Mouse (Mus musculus) inflammation-experienced regulatory T-cells, adult 6 months (primary cell): ENCODE data around the gene Ttc37. TPM values are rescaled to one million over a fixed set of nuclear protein-coding genes. Genes with fewer than 3 reads are reported as not detected.

ENCODE experiments used
- ATAC-seq: one replicate; pipeline ENCODE4 v1.8.0; 2017
- polyA plus RNA-seq, 3 experiments: library from polyadenylated mRNA; unstranded; fragments of 100-300 nt; shearing (Covaris generic); gene quantifications; one replicate each; pipeline ENCODE4 v1.2.1; 2017

Ttc37 gene
- polyA plus RNA-seq, result 10 to 100 TPM; 11.8 to 16.4 (median 15.9) TPM

DNA sequence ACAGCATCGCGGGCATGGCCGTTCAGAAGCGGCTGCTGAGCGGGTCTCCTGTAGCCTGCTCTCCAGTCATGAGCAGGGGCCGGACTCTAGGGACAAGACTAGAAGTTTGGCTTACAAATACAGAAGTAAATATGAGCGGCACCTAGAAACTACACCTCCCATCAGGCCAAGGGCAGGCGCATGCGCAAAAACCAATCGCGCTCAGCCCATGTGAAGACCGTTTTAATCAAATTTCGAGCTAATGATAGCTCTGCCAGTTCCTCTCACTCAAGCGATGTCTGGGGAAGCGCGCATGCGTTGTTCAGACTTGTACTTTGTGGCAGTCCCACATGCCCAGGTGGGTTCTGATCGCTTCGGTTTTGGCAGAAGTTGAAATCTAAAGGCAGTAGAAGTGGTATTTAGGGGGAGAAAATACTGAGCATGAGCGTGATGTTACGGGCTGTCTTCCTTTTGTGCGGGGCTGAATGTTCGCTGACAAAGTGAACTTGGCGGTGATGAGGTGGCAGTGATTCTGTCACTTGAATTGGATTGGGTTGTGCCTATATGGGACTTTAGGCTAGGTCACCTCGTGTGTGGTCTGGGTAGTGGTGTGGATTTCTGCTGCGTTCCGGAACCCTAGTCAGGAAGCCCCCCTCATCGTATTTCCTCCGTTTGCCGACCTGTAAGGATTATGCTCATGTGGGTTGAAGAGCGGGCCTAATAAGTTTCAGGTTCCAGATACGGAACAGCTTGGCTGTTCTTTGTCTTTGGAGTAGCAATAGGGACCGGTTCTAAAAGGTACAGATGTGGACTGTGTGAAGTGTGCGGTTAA, at the start of gene Ttc37, which contains the start of gene Arsk:
Gene Ttc37, plus strand, starts transcription at position 242 of the 811 bp plus-strand sequence.
Gene Arsk, minus strand, starts transcription at position 168 of the 811 bp plus-strand sequence.
- peak; percentile 96 for ATAC-seq

DNA sequence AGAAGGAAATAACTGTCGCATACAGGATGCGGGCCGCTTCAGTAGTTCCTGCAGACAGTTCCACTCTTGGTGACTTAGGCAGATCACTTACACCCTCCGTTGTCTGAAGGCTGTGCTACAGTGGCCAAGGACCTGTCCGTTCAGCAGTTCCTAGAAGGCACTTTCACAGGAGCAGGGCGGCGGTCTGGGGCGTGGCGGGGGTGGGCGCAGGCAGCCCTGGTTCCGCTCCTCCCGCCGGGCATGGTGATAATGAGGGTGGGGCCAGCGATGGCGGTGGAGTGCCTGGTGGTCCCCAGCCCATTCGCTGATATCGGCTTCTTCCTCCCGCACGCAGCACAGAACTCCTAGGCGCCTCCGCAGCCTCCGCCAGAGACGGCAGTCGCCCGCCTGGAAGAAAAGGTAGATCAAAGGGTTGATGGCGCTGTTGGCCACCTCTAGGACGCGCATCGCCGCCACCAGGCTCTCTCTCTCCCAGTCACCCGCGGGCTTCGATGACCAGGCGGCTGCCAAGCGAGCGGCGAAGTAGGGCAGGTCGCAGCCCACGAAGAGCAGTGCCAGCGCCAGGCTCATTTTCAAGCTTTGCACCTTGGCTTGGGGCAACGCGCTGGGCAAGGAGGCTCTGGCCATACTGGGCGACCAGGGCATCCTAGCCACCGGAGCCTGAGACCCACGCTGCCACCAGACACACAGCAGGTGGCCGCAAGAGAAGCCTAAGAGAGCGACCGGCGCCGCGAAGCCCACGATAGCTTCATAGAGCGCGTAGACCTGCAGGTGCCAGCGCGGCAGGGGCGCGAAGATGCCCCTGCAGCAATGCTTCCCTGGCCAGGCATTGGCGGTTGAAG, 42.9 kb upstream of the Ttc37 start:
- ATAC-seq, result peak; percentile 32

DNA sequence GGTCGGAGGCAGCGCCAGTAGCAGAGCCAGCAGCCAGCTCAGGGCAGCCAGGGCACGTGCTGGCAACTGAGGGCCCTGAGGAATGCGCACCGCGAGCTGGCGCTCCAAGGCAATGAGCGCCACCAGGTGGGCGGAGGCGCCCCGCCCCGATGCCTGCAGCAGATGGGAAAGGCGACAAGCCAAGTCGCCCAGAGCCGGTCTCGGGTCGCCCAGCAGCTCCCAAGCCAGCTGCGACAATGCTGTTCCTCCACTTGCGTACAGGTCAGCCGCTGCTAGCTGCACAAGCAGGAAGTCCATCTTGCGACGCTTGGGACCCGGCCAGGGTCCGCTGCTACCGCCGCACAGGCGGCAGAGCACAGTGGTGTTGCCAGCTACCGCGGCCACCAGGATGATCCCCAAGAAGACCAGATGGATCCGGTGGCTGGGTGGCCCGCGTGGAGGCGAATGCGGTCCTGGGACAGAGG, 42.2 kb upstream of the Ttc37 start:
- peak; percentile 68 for ATAC-seq

DNA sequence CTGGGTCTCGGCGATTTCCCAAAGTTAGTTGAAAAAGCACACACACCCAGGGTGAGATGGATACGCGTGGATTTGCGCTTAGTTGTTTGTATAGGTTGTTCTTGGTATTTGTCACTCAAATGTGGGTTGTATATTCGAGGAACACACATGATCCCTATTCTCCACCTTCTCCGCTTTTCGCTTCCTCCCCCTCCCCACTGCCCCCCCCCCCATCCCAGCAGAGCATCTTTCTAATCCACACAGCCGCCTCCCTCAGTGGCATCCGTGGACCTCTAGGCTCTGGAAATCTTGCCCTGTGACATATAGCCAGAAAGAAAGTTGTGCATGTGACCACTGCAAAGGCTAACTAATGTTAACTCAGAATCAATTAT, 41.7 kb upstream of the Ttc37 start, which contains the start of gene Gpr150:
Gene Gpr150, minus strand, starts transcription at position 101 of the 371 bp plus-strand sequence.
- no peak for ATAC-seq

DNA sequence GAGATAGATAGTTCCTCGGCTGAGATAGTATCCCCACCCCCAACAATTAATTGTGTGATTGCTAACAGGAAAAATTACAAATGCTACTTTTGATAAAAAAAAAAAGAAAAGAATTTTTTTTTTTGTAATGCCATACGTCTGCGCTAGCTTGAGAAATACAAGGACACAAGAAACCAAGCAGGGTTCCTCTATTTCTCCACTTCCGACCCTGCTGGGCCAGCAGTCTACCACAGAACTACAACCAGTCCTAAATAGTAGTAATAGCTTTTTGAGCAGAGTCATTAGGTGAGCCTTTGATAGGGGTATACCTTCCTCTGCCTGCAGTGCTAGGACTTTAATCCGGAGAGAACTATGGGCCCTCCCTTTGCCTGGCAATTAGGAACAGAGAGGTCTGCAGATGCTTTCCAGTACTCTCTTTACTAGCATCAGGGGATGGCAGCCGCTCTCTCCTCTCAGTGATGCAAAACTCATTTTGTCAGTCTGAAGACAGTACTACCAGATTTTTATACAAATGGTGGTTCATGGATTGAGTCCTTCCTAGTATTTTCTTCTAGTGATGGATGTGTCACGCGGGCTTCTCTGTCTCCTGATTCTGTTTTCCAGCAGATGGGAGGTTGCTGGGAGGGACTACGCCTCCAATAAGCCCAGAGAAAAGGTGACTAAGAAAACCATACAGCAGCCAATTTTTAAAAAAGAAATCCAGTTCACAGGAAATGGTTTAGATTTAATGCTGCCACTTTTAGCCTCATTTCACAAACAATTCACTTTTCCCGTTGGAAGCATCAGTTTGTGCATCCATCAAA, 41.1 kb upstream of the Ttc37 start:
- no peak for ATAC-seq

DNA sequence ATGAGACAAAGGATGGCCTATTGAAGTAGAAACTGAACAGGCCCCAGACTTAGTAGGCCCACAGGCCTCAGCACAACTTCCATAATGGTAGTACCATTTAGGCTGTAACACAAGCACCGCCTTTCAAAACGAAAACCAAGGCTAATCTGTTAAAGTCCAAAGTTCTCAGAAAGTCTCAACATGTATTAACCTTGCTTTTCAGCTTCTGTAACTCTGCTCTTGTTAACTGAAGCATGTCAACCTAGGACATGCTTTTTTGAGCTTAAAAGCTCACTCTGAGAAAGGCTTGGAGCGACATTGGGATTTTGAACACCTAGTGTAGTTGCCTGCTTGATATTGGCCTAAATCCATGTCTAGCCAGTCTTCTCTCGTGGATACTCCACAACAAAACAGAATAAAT, 38.9 kb upstream of the Ttc37 start:
- ATAC-seq, result no peak

DNA sequence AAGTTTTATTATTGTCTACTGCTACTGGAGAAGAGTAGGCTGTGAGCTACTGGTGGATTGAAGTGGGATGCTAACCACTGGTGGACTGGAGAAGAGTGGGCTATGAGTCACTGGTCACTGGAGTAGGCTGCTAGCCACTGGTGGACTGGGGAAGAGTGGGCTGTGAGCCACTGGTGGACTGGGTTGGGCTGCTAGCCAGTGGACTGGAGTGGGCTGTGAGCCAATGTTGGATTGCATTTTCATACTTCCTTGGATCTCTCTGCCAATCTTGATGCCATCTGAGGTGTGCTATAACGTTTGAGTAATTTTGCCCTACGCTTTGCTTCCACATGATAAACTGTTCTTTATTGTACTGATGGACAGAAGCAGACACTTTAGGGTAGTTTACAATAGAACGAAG, 36.4 kb upstream of the Ttc37 start:
- ATAC-seq, result no peak

DNA sequence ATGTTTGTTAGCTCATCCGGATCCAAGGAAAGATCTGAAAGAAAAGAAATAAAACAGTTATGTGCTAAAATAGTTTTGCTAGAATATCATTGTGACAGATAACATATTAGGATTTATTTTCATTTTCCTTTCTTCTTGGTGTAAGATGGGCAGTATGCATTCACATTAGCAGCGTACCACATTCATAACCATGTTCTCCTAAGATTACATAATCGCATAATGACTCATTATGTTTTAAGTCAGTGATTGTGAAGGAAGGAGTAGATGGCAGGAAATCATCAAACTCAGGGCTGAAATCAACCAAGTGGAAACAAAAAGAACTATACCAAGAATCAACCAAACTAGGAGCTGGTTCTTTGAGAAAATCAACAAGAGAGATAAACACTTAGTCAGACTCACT, 36.0 kb upstream of the Ttc37 start:
- no peak for ATAC-seq

DNA sequence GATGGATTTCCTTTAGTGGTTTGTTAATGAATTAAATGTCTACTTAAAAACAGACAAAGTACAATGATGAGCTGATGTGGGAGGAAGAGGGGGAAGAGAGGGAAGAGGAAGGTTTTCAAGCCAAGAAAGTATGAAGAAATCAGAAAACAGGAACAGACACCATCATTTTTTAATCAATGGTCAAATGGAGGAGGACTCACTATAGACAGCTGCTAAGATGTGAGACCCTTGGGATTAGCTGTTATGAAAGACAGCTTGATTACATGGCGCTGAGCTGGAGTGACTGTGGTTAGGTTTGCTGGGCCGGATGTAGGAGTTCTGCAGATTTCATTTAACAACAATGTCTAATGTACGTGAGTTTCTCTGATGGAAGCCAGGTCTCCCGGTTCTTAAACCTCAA, 35.0 kb upstream of the Ttc37 start:
- ATAC-seq, result no peak

DNA sequence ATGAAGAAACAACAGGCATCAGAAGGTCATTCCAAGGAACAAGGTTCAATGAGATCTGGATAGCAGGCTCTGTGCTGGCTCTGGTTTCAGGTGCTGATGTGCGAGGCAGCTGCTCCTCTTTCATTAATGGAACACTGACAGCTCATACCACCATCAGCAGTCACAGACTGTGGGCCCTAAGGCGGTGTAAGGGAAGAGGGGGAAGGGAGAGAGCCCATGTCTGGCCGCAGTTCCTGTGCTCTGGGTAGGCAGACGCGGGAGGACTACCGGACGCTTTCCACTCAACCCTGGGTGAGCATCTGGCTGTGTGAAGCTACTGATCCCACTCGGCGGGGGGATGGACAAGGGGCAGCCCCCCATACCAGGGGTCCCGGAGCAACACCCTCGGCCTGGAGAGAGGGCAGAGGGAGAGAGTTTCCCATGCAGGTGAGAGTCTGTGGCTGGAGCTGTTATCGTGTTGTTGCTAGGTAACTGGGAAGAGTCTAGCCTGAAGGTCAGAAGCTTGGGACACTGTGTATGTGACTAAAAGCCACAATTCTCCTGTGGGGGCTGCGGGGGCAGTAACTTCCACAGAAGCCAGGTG, 34.1 kb upstream of the Ttc37 start:
- ATAC-seq, result no peak

DNA sequence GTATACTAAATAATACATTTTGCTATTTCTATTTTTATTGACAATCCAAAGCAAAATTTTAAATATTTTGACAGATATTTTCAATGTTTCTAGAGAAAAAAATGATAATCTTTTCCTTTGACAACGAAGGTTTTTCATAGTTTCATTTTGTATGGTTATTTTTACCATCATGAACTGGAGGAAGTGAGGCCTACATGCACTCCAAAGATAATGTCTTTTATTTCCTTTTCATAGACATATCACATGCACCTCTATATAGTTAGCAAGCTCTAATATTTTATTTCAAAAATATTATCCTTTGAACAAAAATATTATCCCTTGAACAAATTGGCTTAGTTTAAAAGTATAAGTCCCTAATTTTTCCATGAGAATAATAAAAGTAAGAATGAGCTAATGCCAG, 24.2 kb upstream of the Ttc37 start:
- ATAC-seq, result no peak

DNA sequence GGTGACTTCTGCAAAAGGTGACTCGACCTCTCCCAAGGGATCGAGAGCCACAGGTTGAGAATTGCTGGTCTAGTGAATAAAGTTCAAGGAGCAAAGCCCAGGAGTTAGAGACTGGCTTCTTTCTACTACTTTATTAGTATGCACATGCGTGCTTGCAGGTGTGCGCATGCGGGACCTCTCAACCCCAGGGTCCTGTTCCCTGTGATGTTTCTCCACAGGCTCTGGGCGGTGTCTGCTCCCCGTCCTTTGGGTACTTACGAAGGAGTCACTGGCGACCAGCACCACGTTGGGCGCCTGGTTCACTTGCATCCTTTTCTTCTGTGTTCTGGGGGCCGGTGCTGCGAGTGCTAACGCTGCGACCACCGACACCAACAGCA, 430 bp upstream of the Ttc37 start:
- peak; percentile 41 for ATAC-seq

DNA sequence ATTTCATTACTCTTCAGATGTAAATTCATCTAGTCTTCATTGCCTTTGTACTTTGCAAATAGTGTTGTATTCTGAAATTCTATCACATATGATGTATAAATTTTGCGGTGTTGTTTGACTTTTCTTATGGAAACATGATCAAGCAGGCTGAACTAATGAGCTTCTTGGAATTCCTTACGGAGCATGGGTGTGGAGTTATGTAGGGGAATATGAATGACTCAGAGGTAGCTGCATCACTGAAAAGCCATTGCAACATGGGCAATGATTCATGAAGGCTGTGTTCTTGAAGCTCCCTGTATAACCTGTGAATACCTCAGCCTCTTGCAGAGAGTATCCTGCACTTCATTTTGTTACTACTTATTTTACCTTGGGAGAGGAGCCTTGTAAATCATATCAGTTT, 3.5 kb downstream of the Ttc37 start:
- ATAC-seq, result no peak

DNA sequence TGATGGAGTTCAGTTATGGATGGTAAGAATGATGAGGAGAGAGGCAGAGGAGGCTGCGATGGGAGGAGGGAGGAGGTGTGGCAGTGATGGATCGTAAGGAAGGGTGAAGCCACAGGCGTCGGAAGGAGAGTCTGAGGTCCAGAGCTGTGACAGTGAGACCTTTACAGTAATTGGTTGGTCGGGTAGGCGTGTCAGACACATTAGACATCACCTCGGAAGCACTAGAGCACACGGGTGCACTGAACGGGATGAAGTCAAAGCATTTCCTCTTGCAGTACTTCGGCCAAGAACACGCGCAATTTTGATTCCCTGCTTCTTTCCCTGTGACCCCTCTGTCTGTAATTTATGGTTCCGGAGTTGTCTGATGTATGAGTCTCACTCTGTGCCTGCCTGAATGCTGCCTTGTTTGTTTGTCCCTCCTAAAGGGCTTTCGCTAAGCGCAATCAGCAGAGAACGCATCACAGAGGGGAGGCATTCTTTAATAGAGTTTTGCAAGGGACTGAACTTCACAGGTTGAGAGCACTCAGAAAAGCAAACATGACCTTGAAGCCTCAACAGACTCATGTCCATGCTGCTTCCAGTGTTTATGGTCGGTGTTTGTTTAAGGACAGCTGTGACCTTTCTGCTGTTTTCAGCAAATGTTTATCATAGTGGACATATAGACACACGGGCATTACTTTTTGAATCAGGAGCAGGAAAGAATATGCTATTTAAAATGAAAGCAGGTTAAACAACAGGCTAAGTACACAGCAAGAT, 10.7 kb downstream of the Ttc37 start:
- no peak for ATAC-seq

DNA sequence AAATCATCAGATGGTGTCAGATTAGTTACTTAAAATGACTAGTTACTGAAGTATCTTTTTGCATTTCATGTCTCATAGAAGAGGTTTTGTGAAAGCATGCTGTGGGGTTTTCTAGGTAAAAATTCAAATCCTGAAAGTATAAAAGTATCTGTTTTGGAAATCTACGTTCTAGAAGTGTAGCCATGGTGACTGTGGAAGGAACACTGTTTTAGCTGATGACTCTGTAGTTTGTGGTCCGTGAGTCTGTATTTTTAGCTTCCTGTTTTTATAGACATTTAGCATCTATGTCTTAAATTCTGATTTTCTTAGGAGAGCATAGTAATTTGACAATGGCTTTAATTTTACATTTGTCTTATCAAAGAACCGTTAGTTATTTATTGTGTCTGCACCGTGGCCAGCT, 30.3 kb downstream of the Ttc37 start:
- ATAC-seq, result no peak

DNA sequence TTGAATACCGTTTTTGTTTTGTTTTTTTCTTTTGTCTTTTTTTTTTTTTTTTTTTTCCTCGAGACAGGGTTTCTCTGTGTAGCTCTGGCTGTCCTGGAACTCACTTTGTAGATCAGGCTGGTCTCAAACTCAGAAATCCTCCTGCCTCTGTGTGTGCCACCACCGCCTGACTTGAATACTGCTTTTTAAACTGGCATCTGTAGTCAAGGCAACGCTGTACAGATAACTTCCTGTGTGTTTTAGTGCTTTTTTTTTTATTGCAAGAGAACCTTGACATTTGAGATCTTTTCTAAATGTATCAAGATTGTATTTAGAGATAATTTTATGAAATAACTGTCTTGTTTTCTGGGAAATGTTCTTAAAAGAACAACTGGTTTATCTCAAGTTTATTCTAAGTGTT, 33.9 kb downstream of the Ttc37 start:
- peak; percentile 50 for ATAC-seq

DNA sequence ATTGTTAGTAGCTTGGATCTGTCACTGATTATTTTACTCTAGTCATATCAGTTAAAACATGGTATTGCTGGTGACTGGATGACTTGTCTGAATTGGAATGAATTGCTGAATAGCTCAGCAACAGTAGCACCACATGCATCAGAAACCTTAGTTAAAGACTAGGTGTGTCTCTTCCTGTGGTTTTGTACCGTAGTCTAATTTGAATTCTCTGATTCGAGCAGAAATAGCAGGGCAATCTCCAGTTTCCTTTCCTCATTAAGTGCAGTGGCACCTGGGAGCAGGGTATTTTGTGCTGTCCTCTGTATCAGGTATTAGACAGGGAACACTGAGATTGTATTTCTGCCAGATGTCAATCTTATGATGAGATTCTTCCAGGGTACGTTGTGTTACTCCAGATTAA, 40.3 kb downstream of the Ttc37 start:
- ATAC-seq, result no peak

DNA sequence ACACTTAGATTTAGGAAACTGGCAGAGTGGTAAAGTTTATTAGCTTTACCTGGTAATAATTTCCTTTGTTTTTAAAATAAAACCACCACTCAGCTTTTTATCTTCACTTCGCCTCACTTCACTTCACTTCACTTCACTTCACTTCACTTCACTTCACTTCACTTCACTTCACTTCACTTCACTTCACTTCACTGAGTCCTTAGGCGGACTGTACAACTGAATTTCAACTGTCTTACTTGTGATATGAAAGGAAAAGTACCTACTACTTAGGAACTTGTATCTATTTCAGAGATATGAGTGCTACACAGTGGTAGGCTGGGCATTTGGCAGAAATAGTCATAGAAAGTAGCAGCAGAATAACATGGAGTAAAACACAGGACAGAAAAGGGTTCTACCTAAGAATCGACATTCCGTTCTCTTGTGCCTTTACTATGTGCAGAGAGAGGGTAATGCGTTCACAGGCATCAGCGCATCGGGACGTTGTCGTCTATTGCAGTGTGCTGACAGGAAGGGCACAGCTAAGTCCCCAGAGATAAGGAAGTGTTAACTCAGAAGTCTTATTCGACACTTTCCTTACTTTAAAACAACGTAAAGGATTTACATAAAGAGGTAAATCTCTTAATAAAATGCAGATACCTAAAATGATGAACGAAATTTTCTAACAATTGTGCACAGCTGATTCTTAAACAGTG, 42.7 kb downstream of the Ttc37 start:
- ATAC-seq, result no peak

DNA sequence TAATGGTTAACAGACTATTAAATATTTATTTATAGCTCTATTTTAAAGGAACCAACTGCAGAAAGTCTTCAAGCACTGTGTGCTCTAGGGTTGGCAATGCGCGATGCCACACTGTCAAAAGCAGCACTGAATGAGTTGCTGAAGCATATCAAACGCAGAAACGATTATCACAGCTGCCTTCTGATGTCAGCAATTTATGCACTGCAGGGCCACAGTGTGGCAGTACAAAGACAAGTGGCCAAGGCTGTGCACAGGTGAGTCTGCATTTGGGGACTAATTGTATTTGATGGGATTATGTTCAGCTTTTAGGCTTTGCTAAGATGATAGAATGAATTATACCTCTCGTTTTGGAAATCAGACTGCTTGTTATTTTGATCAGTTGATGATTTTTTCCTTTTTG, 51.9 kb downstream of the Ttc37 start:
- ATAC-seq, result no peak

DNA sequence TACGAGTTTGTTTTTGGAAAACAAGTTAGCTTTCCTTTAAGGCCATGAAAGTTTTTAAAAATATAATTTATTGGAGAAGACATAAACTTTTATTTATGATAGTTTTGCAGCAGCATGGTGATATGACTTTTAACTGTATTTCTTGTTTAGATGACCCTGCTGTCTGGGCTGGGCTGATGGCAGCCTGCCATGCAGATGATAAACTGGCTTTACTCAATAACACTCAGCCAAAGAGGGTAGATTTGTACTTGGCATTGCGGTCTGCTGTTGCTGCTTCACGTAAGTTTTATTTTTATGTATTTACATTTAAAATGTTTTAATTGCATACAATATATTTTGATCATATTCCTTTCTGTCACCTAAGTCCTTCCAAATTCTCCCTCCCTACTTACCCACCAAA, 58.6 kb downstream of the Ttc37 start:
- ATAC-seq, result no peak

DNA sequence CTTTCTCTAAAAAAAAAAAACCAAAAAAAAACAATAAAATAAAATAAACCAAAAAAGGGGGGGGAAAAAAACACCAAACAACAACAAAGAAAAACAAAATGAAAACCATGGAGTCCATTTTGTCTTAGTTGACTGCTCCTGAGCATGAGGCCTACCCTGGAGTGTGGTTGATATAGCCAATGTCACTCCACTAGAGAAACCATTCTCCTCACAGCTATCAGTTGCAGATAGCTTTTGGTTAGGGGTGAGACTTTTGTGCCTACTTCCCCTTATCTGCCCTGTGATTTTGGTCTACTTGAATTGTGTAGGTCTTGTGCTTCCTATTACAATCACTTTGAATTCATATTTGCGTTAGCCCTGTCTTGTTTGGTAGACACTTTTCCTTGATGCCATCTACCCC, 59.0 kb downstream of the Ttc37 start:
- no peak for ATAC-seq
